ENCODE assay signal across 22 mouse cellular contexts in the genomic region with DNA sequence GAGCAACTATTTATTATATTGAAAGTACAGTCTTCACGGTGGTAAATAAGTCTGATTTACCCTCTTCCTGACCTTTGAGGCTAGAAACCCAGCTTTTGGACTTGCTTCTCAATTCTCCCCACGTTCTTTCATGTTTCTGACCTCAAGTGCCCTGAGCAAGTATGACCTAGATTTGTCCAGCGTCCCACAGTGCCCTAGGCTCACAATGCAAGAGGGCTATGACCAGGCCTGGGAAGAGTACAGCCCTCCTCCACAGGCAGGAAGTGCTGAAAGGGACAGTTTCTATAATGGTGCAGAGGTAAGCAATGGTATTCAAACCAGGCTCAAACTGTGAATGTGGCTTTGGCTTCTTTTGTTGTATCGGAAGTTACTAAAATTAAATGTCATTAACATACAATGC.
DNase-seq lines count a peak whose midpoint lies in the region; ATAC-seq and TF ChIP-seq lines count a peak whose summit lies in the region.
"Had no signal": no experiment of that assay in that cellular context is flagged by ENCODE, and none has a peak within 500 bp of the region (broad histone marks: within the 10 kb centered on the region; RNA-seq: fewer than 3 reads in every experiment).

No protein-coding gene starts in this region.

- no peak overlapping the region for H3K4me2 ChIP-seq in midbrain, embryonic 11.5 days
- no peak overlapping the region for H3K4me2 ChIP-seq in midbrain, embryonic 13.5 days (replicated peaks)
- H3K4me2 ChIP-seq in CH12.LX (ENCODE audit: insufficient read depth, low read depth, poor library complexity, severe bottlenecking), result peak overlapping the region; percentile 52
- H3K4me2 ChIP-seq: embryonic facial prominence, embryonic 15.5 days; kidney, embryonic 15.5 days; liver, embryonic 15.5 days; lung, embryonic 15.5 days had no signal

- no peak overlapping the region for H3K27ac ChIP-seq in midbrain, embryonic 11.5 days (ENCODE audit: low read depth, low read length)
- H3K27ac ChIP-seq in midbrain, embryonic 13.5 days, result no peak overlapping the region
- H3K27ac ChIP-seq in CH12.LX (ENCODE audit: insufficient read depth, low read depth), result peak overlapping the region; percentile 93
- H3K27ac ChIP-seq in layer of hippocampus, adult 2 months, result no peak overlapping the region
- H3K27ac ChIP-seq: embryonic facial prominence, embryonic 15.5 days; hindbrain, embryonic 10.5 days; kidney, embryonic 15.5 days; liver, embryonic 15.5 days; lung, embryonic 15.5 days; midbrain, embryonic 10.5 days had no signal

- TF ChIP-seq EP300 in CH12.LX (IDR thresholded peaks at IDR 0.05; ENCODE audit: low read length), result no peak

- ATAC-seq in midbrain, embryonic 11.5 days (ENCODE audit: low FRiP score), result no peak
- no peak for ATAC-seq in midbrain, embryonic 13.5 days
- ATAC-seq: forebrain, embryonic 16.5 days; hindbrain, embryonic 16.5 days; intestine, postnatal 0 days had no signal

- H3K4me3 ChIP-seq in midbrain, embryonic 11.5 days (ENCODE audit: low read depth, low read length), result no peak overlapping the region
- no peak overlapping the region for H3K4me3 ChIP-seq in midbrain, embryonic 13.5 days (replicated peaks)
- H3K4me3 ChIP-seq in CH12.LX (replicated peaks in 1 of 3; ENCODE audit: low read depth in 2 of 3, low read length in 2 of 3, poor library complexity in 1 of 3), result peak overlapping the region in 1 of 3 experiments; percentile 16
- H3K4me3 ChIP-seq in layer of hippocampus, adult 2 months, result no peak overlapping the region
- H3K4me3 ChIP-seq: embryonic facial prominence, embryonic 15.5 days; hindbrain, embryonic 10.5 days; kidney, embryonic 15.5 days; liver, embryonic 15.5 days; lung, embryonic 15.5 days; midbrain, embryonic 10.5 days had no signal

- no peaks in the 10 kb centered on the region for H3K27me3 ChIP-seq in midbrain, embryonic 11.5 days (ENCODE audit: control insufficient read depth, insufficient read depth, low read length)
- H3K27me3 ChIP-seq in midbrain, embryonic 13.5 days, result no peaks in the 10 kb centered on the region
- H3K27me3 ChIP-seq in CH12.LX (replicated peaks), result no peaks in the 10 kb centered on the region
- H3K27me3 ChIP-seq: embryonic facial prominence, embryonic 15.5 days; kidney, embryonic 15.5 days; liver, embryonic 15.5 days; lung, embryonic 15.5 days had no signal

- in situ Hi-C loops in CH12.LX (cut with MboI; ENCODE audit: low pct_ligation_motif_present, low pct_unique_long_range_greater_than_20kb, low sequenced_read_pairs), result no loop called here

- H3K9me3 ChIP-seq in midbrain, embryonic 11.5 days (ENCODE audit: control insufficient read depth, low read length), result no peaks in the 10 kb centered on the region
- no peaks in the 10 kb centered on the region for H3K9me3 ChIP-seq in midbrain, embryonic 13.5 days
- H3K9me3 ChIP-seq in CH12.LX (replicated peaks; ENCODE audit: low read length), result no peaks in the 10 kb centered on the region
- H3K9me3 ChIP-seq: embryonic facial prominence, embryonic 15.5 days; hindbrain, embryonic 10.5 days; kidney, embryonic 15.5 days; liver, embryonic 15.5 days; lung, embryonic 15.5 days; midbrain, embryonic 10.5 days had no signal

- H3K9ac ChIP-seq in midbrain, embryonic 11.5 days (ENCODE audit: low read length), result no peak overlapping the region
- H3K9ac ChIP-seq in midbrain, embryonic 13.5 days (replicated peaks), result no peak overlapping the region
- H3K9ac ChIP-seq in CH12.LX (ENCODE audit: insufficient read depth, low read depth), result peak overlapping the region; percentile 34; the same call in 1 of the 2 replicates
- H3K9ac ChIP-seq: embryonic facial prominence, embryonic 15.5 days; kidney, embryonic 15.5 days; liver, embryonic 15.5 days; lung, embryonic 15.5 days had no signal

- dilution Hi-C loops in CH12.LX (cut with MboI; ENCODE audit: extremely low pct_ligation_motif_present, extremely low pct_unique_long_range_greater_than_20kb, low sequenced_read_pairs), result no loop called here

- DNase-seq in midbrain, embryonic 11.5 days (ENCODE audit: low spot score, missing footprints), result peak; percentile 39
- no peak for DNase-seq in CH12.LX (ENCODE audit: extremely low read depth)
- peak; percentile 65 for DNase-seq in induced T-regulatory cell, adult 2 months (ENCODE audit: low read depth)
- peak; percentile 49 for DNase-seq in retina, postnatal 1 day
- no peak for DNase-seq in kidney, adult 11 months
- no peak for DNase-seq in layer of hippocampus, adult 2 months (ENCODE audit: low spot score in 2 of 2)
- DNase-seq in cerebellum, postnatal 25 days, result no peak
- DNase-seq: cerebellum, adult 18-20 months; gastrocnemius, postnatal 25 days; kidney, postnatal 36 days; layer of hippocampus, adult 9-11 months; lung, postnatal 4 days had no signal

- no peak for TF ChIP-seq POLR2A in CH12.LX (IDR thresholded peaks at IDR 0.05; ENCODE audit: low read depth, low read length)

- no peak for TF ChIP-seq RAD21 in CH12.LX (IDR thresholded peaks at IDR 0.05; ENCODE audit: low read depth, low read length)

- 66% methylated on average over 4 of the region's 4 CpGs for WGBS in midbrain, embryonic 11.5 days
- 71% methylated on average over 4 of the region's 4 CpGs for WGBS in midbrain, embryonic 13.5 days

- TF ChIP-seq CTCF in CH12.LX (conservative IDR thresholded peaks at IDR 0.05 in 1 of 2, IDR thresholded peaks at IDR 0.05 in 1 of 2; ENCODE audit: low read depth in 2 of 2, low read length in 2 of 2), result no peak
- no peak for TF ChIP-seq CTCF in layer of hippocampus, adult 2 months (conservative IDR thresholded peaks at IDR 0.05)

- no peaks in the 10 kb centered on the region for H3K36me3 ChIP-seq in midbrain, embryonic 11.5 days (ENCODE audit: control insufficient read depth, insufficient read depth, low read length)
- no peaks in the 10 kb centered on the region for H3K36me3 ChIP-seq in midbrain, embryonic 13.5 days
- H3K36me3 ChIP-seq in CH12.LX (replicated peaks in 1 of 2; ENCODE audit: control insufficient read depth in 1 of 2, insufficient read depth in 1 of 2, low read length in 1 of 2), result no peaks in the 10 kb centered on the region
- H3K36me3 ChIP-seq: embryonic facial prominence, embryonic 15.5 days; hindbrain, embryonic 10.5 days; kidney, embryonic 15.5 days; liver, embryonic 15.5 days; lung, embryonic 15.5 days; midbrain, embryonic 10.5 days had no signal

- H3K79me2 ChIP-seq in CH12.LX (replicated peaks; ENCODE audit: control insufficient read depth, extremely low read depth, insufficient read depth, poor library complexity, severe bottlenecking), result no peaks in the 10 kb centered on the region

- no peaks in the 10 kb centered on the region for H3K4me1 ChIP-seq in midbrain, embryonic 11.5 days (ENCODE audit: control insufficient read depth, insufficient read depth, low read length)
- no peaks in the 10 kb centered on the region; the same call in 1 of the 2 replicates for H3K4me1 ChIP-seq in midbrain, embryonic 13.5 days (replicated peaks)
- peaks cover 29 to 45% of the 10 kb centered on the region in 2 experiments for H3K4me1 ChIP-seq in CH12.LX (ENCODE audit: control insufficient read depth in 1 of 2, insufficient read depth in 2 of 2)
- H3K4me1 ChIP-seq: embryonic facial prominence, embryonic 15.5 days; hindbrain, embryonic 10.5 days; kidney, embryonic 15.5 days; liver, embryonic 15.5 days; midbrain, embryonic 10.5 days had no signal

TF ChIP-seq in CH12.LX, 34 proteins besides CTCF, POLR2A, EP300 and RAD21:
- peak; percentile 52; the same call in 1 of the 2 replicates for TF ChIP-seq MEF2A (IDR thresholded peaks at IDR 0.05; ENCODE audit: borderline replicate concordance, low read depth, low read length)
- no peak for TF ChIP-seq MAFK (IDR thresholded peaks at IDR 0.05; ENCODE audit: insufficient replicate concordance, low read length)
- no peak for TF ChIP-seq USF2 (conservative IDR thresholded peaks at IDR 0.05; ENCODE audit: low read depth, low read length)
- 0 out of 2 replicates have a peak, but pooled peaks have one; percentile 3 for TF ChIP-seq TBP (conservative IDR thresholded peaks at IDR 0.05; ENCODE audit: low read depth, low read length)
- no peak for TF ChIP-seq MXI1 (IDR thresholded peaks at IDR 0.05; ENCODE audit: low read depth, low read length)
- no peak; the same call in 1 of the 2 replicates for TF ChIP-seq SMC3 (IDR thresholded peaks at IDR 0.05; ENCODE audit: low read depth, low read length)
- peak; percentile 53; the same call in 1 of the 2 replicates for TF ChIP-seq ELF1 (IDR thresholded peaks at IDR 0.05; ENCODE audit: low read depth, low read length)
TF ChIP-seq in CH12.LX: peak in this region for 3.

Comparison
In these comparisons a context has a peak if more than half of its experiments do, and no peak if none do; other contexts are left out.
1. DNase-seq: peak in midbrain, embryonic 11.5 days (single experiment), induced T-regulatory cell, adult 2 months (single experiment) and retina, postnatal 1 day (single experiment); none in CH12.LX (single experiment), kidney, adult 11 months (single experiment), layer of hippocampus, adult 2 months (0 of 2) and cerebellum, postnatal 25 days (0 of 2).